ENCODE assay signal across 8 mouse cellular contexts in the genomic region with DNA sequence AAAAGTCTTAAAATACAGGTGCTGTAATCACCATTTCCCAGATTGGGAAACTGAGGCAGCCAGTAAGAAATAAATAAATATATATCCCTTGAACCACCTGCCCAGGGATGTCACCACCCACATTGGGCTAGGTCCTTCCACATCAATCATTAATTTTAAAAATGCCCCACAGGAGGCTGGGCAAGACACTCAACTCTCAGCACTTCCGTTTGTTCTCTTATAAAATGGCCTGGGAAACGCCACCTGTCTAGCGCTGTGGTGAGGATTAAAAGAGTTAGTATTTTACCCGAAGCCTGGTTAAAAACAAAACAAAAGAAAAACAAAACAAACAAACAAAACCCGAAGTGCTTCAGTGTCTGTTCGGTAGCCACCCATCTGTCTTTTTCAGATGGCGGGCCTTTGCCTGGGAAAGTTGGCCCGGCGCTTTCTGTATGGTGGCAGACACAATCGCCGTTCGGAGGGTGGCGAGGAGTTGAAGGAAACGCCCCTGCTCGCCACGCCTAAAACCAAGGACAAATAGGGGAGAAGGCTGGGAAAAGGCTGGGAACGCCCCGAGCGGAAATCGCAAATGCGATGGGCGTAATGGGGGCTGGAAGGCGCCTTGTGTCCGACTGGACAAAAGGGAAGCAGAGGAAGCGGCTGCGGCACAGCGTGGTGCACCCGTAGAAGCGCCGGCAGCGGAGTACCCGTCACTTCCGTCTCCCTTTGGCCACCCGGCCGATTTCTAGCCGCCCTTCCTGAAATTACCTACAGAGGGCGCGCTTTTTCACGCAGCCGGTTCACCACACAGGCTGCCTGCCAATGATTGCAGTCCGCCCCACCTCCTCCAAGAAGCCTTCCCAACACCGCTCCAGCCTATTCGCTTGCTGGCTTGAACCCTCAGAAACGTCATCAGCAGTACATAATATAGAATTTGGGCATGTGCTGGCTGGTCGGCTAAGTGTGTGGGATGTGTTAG. TPM values are rescaled to one million over a fixed set of nuclear protein-coding genes. Genes with fewer than 3 reads are reported as not detected.
DNase-seq lines count a peak whose midpoint lies in the region; ATAC-seq and TF ChIP-seq lines count a peak whose summit lies in the region.

No protein-coding gene starts in this region.

- no peaks in the 10 kb centered on the region for H3K9me3 ChIP-seq in erythroblast, embryonic 14.5 days (ENCODE audit: control insufficient read depth, low read length)
- no peaks in the 10 kb centered on the region for H3K9me3 ChIP-seq in heart, embryonic 11.5 days (replicated peaks; ENCODE audit: control insufficient read depth, low read length)
- no peaks in the 10 kb centered on the region for H3K9me3 ChIP-seq in kidney, embryonic 16.5 days (ENCODE audit: low read length)

- peak; percentile 76 for TF ChIP-seq CTCF in liver, adult 2 months (IDR thresholded peaks at IDR 0.05; ENCODE audit: low read depth, low read length)

- peak overlapping the region; percentile 67; the same call in 1 of the 2 replicates for H3K9ac ChIP-seq in heart, embryonic 11.5 days (ENCODE audit: low read depth, low read length)
- peak overlapping the region; percentile 59 for H3K9ac ChIP-seq in kidney, embryonic 16.5 days (replicated peaks; ENCODE audit: low read length)
- peak overlapping the region; percentile 35 for H3K9ac ChIP-seq in liver, adult 2 months (ENCODE audit: low read depth, low read length)

- TF ChIP-seq POLR2A in liver, adult 2 months (IDR thresholded peaks at IDR 0.05; ENCODE audit: extremely low read depth, insufficient read depth, low read length): 0 out of 2 replicates have a peak, but pooled peaks have one; percentile 7

- peak overlapping the region; percentile 57 for H3K4me2 ChIP-seq in heart, embryonic 11.5 days
- peak overlapping the region; percentile 54 for H3K4me2 ChIP-seq in kidney, embryonic 16.5 days (replicated peaks; ENCODE audit: low read depth, low read length)

- H3K36me3 ChIP-seq in erythroblast, embryonic 14.5 days (ENCODE audit: control insufficient read depth): no peaks in the 10 kb centered on the region
- H3K36me3 ChIP-seq in heart, embryonic 11.5 days (ENCODE audit: control insufficient read depth, insufficient read depth, low read length): no peaks in the 10 kb centered on the region
- H3K36me3 ChIP-seq in kidney, embryonic 16.5 days (ENCODE audit: insufficient read depth, low read length): no peaks in the 10 kb centered on the region
- no peaks in the 10 kb centered on the region for H3K36me3 ChIP-seq in liver, adult 2 months (ENCODE audit: control insufficient read depth, insufficient read depth, low read length)

- peak; percentile 90 for DNase-seq in CD4-positive, CD25-positive, alpha-beta regulatory T cell, adult 2 months (ENCODE audit: low read depth, low spot score)
- peak; percentile 57 for DNase-seq in brain, embryonic 18.5 days (ENCODE audit: low read depth, low spot score)
- DNase-seq in liver, adult 2 months (ENCODE audit: extremely low read depth, low read depth, low spot score): peak; percentile 86
- DNase-seq in spleen, postnatal 36 days (ENCODE audit: low spot score in 2 of 2): peak; percentile 84 to 85

- peaks cover 16% of the 10 kb centered on the region for H3K4me1 ChIP-seq in erythroblast, embryonic 14.5 days (ENCODE audit: control insufficient read depth)
- H3K4me1 ChIP-seq in heart, embryonic 11.5 days (ENCODE audit: control insufficient read depth, insufficient read depth, low read length): no peaks in the 10 kb centered on the region
- peaks cover 5% of the 10 kb centered on the region; the same call in 1 of the 2 replicates for H3K4me1 ChIP-seq in kidney, embryonic 16.5 days (ENCODE audit: insufficient read depth, low read length)
- H3K4me1 ChIP-seq in liver, adult 2 months (ENCODE audit: control insufficient read depth, insufficient read depth, low read length): peaks cover 15% of the 10 kb centered on the region; the same call in 1 of the 2 replicates

- ATAC-seq in heart, embryonic 11.5 days (replicated peaks; ENCODE audit: insufficient number of reproducible peaks, low FRiP score, low TSS enrichment): peak; percentile 85
- ATAC-seq in kidney, embryonic 16.5 days (ENCODE audit: low FRiP score, low TSS enrichment): peak; percentile 94
- peak; percentile 97 for ATAC-seq in monocyte, adult 5-6 weeks (replicated peaks; ENCODE audit: insufficient number of reproducible peaks, low FRiP score, low TSS enrichment, poor library complexity, severe bottlenecking)

- H3K4me3 ChIP-seq in erythroblast, embryonic 14.5 days (replicated peaks): peak overlapping the region; percentile 78
- H3K4me3 ChIP-seq in heart, embryonic 11.5 days (ENCODE audit: low read depth, low read length): peak overlapping the region; percentile 31
- peak overlapping the region; percentile 47 for H3K4me3 ChIP-seq in kidney, embryonic 16.5 days (ENCODE audit: low read length)
- H3K4me3 ChIP-seq in liver, adult 2 months (ENCODE audit: insufficient read depth, low read depth, low read length): peak overlapping the region; percentile 34

- peak overlapping the region; percentile 73 for H3K27ac ChIP-seq in heart, embryonic 11.5 days (ENCODE audit: low read depth, low read length)
- H3K27ac ChIP-seq in kidney, embryonic 16.5 days (ENCODE audit: low read length): peak overlapping the region; percentile 68
- peak overlapping the region; percentile 66 for H3K27ac ChIP-seq in liver, adult 2 months (replicated peaks; ENCODE audit: insufficient read depth, low read depth, low read length)

- H3K79me2 ChIP-seq in liver, adult 2 months (ENCODE audit: control insufficient read depth, insufficient read depth, low read length): no peaks in the 10 kb centered on the region

- WGBS in heart, embryonic 11.5 days (ENCODE audit: insufficient replicate concordance): 13% methylated on average over 44 of the region's 45 CpGs
- 23% methylated on average over 45 of the region's 45 CpGs for WGBS in kidney, embryonic 16.5 days
- under 1% methylated on average over 43 of the region's 45 CpGs for WGBS in liver, adult 2 months

- H3K27me3 ChIP-seq in erythroblast, embryonic 14.5 days (ENCODE audit: control insufficient read depth): no peaks in the 10 kb centered on the region
- H3K27me3 ChIP-seq in heart, embryonic 11.5 days (ENCODE audit: control insufficient read depth, insufficient read depth, low read length): no peaks in the 10 kb centered on the region
- H3K27me3 ChIP-seq in kidney, embryonic 16.5 days (ENCODE audit: insufficient read depth, low read length): no peaks in the 10 kb centered on the region
- H3K27me3 ChIP-seq in liver, adult 2 months (ENCODE audit: control insufficient read depth, insufficient read depth, low read length): no peaks in the 10 kb centered on the region

RNA-seq across cellular contexts. Expression of a gene that starts 12.2 kb away (rescaled TPM):
- 2.4 and 2.7 TPM in 2 replicates for polyA plus RNA-seq in erythroblast, embryonic 14.5 days (2012)
- polyA plus RNA-seq in heart, embryonic 11.5 days (2014; fragmentation: Nextera tagmentation; extraction: Ambion mirVana): 1,149 and 1,243 TPM in 2 replicates
- 924 and 964 TPM in 2 replicates for polyA plus RNA-seq in kidney, embryonic 16.5 days (2015; fragmentation: Nextera tagmentation; extraction: Ambion mirVana)
- 748 and 759 TPM in 2 replicates for total RNA-seq in liver, adult 2 months (2014; rRNA removed)
- 693 and 735 TPM in 2 replicates for polyA plus RNA-seq in liver, adult 2 months (2012; rRNA removed)
- total RNA-seq in monocyte, adult 5-6 weeks (2017): 373 to 641 TPM (median 606 TPM) in 3 replicates

Comparison
In these comparisons a context has a peak if more than half of its experiments do, and no peak if none do; other contexts are left out.
1. Peak in every context shown above with its lines: DNase-seq, ATAC-seq, H3K4me3 ChIP-seq and H3K27ac ChIP-seq.
2. RNA of a gene that starts 12.2 kb away (polyA plus RNA-seq): 1,149 to 1,243 TPM in heart, embryonic 11.5 days, 924 to 964 TPM in kidney, embryonic 16.5 days and 693 to 735 TPM in liver, adult 2 months; 2.4 to 2.7 TPM in erythroblast, embryonic 14.5 days; every median in the first group is over 100 times any median in the second.